Mouse (Mus musculus): ENCODE measurements around the gene Mapk1ip1. TPM values are rescaled to one million over a fixed set of nuclear protein-coding genes. Genes with fewer than 3 reads are reported as not detected.

The Mapk1ip1 gene
- total and polyA plus RNA-seq, 3 experiments, result 18.4 to 65.6 (median 22.4) TPM

GRCm38 (mm10) chr7:138868316-138868715 lies 22.2 kb upstream of the Mapk1ip1 start:
- intact Hi-C loops (cut with DNase I), result no loop called here
- WGBS, result 86% methylated on average over 4 of the region's 4 CpGs

GRCm38 (mm10) chr7:138867286-138867685 lies 21.2 kb upstream of the Mapk1ip1 start:
- no peaks in the 10 kb centered on the region; the same call in 1 of the 2 replicates for H3K36me3 ChIP-seq (ENCODE audit: control insufficient read depth, insufficient read depth, low read length)
- no peak overlapping the region for H3K4me3 ChIP-seq
- TF ChIP-seq EP300 (IDR thresholded peaks at IDR 0.05; ENCODE audit: insufficient read depth, low read depth, low read length) (no peak), POLR2A (IDR thresholded peaks at IDR 0.05; ENCODE audit: insufficient read depth, low read depth, low read length) (no peak)
- intact Hi-C loops (cut with DNase I), result no loop called here
- peaks cover 1% of the 10 kb centered on the region; the same call in 1 of the 2 replicates for H3K4me1 ChIP-seq (ENCODE audit: control insufficient read depth, insufficient read depth, low read length)
- no peak overlapping the region for H3K27ac ChIP-seq
- H3K79me2 ChIP-seq (replicated peaks; ENCODE audit: control insufficient read depth, insufficient read depth, low read length), result no peaks in the 10 kb centered on the region; the same call in 1 of the 2 replicates
- H3K9ac ChIP-seq (ENCODE audit: low read depth, low read length), result no peak overlapping the region
- no peaks in the 10 kb centered on the region for H3K27me3 ChIP-seq (ENCODE audit: control insufficient read depth, insufficient read depth, low read length)
- 64% methylated on average over 6 of the region's 6 CpGs for WGBS
- no peak for DNase-seq

More at GRCm38 (mm10) chr7:138868316-138868715, 22.2 kb upstream of the Mapk1ip1 start:
- H3K9ac ChIP-seq (ENCODE audit: low read depth, low read length), result no peak overlapping the region
- H3K27ac ChIP-seq, result no peak overlapping the region
- 0 out of 2 replicates have a peak, but pooled peaks cover 2% of the 10 kb centered on the region for H3K79me2 ChIP-seq (replicated peaks; ENCODE audit: control insufficient read depth, insufficient read depth, low read length)
- TF ChIP-seq EP300 (IDR thresholded peaks at IDR 0.05; ENCODE audit: insufficient read depth, low read depth, low read length) (no peak), POLR2A (IDR thresholded peaks at IDR 0.05; ENCODE audit: insufficient read depth, low read depth, low read length) (no peak), CTCF (IDR thresholded peaks at IDR 0.05) (no peak)
- DNase-seq, result no peak
- peaks cover 1% of the 10 kb centered on the region; the same call in 1 of the 2 replicates for H3K4me1 ChIP-seq (ENCODE audit: control insufficient read depth, insufficient read depth, low read length)
- H3K36me3 ChIP-seq (ENCODE audit: control insufficient read depth, insufficient read depth, low read length), result peaks cover 2% of the 10 kb centered on the region
- H3K27me3 ChIP-seq (ENCODE audit: control insufficient read depth, insufficient read depth, low read length), result no peaks in the 10 kb centered on the region
- H3K4me3 ChIP-seq, result no peak overlapping the region

GRCm38 (mm10) chr7:138864776-138865175 lies 18.7 kb upstream of the Mapk1ip1 start:
- H3K36me3 ChIP-seq (ENCODE audit: control insufficient read depth, insufficient read depth, low read length), result peaks cover 3% of the 10 kb centered on the region
- intact Hi-C loops (cut with DNase I), result loop anchor here (2.0 kb wide), 1 partner anchor 42 kb away; no protein-coding TSS in a partner anchor
- H3K27ac ChIP-seq, result no peak overlapping the region
- H3K79me2 ChIP-seq (replicated peaks; ENCODE audit: control insufficient read depth, insufficient read depth, low read length), result peaks cover 1% of the 10 kb centered on the region; the same call in 1 of the 2 replicates
- no peak for DNase-seq
- H3K4me3 ChIP-seq, result no peak overlapping the region
- WGBS, result 94% methylated on average over 1 of the region's 1 CpGs
- peaks cover 1% of the 10 kb centered on the region; the same call in 1 of the 2 replicates for H3K4me1 ChIP-seq (ENCODE audit: control insufficient read depth, insufficient read depth, low read length)
- H3K9ac ChIP-seq (ENCODE audit: low read depth, low read length), result no peak overlapping the region
- TF ChIP-seq POLR2A (IDR thresholded peaks at IDR 0.05; ENCODE audit: insufficient read depth, low read depth, low read length) (no peak), CTCF (IDR thresholded peaks at IDR 0.05) (no peak), EP300 (IDR thresholded peaks at IDR 0.05; ENCODE audit: insufficient read depth, low read depth, low read length) (no peak)
- H3K27me3 ChIP-seq (ENCODE audit: control insufficient read depth, insufficient read depth, low read length), result no peaks in the 10 kb centered on the region

- intact Hi-C loops (cut with DNase I), result loop anchor here (2.0 kb wide), 1 partner anchor 43 kb away; no protein-coding TSS in a partner anchor
- Histone ChIP-seq H3K36me3 (ENCODE audit: control insufficient read depth, insufficient read depth, low read length) (peaks cover 3% of the 10 kb centered on the region), H3K4me1 (ENCODE audit: control insufficient read depth, insufficient read depth, low read length) (peaks cover 1% of the 10 kb centered on the region; the same call in 1 of the 2 replicates), H3K27ac (no peak overlapping the region), H3K4me3 (no peak overlapping the region), H3K79me2 (replicated peaks; ENCODE audit: control insufficient read depth, insufficient read depth, low read length) (peaks cover 1% of the 10 kb centered on the region; the same call in 1 of the 2 replicates), H3K27me3 (ENCODE audit: control insufficient read depth, insufficient read depth, low read length) (no peaks in the 10 kb centered on the region), H3K9ac (ENCODE audit: low read depth, low read length) (no peak overlapping the region)
- TF ChIP-seq EP300 (IDR thresholded peaks at IDR 0.05; ENCODE audit: insufficient read depth, low read depth, low read length) (no peak), CTCF (IDR thresholded peaks at IDR 0.05) (no peak), POLR2A (IDR thresholded peaks at IDR 0.05; ENCODE audit: insufficient read depth, low read depth, low read length) (no peak)
- DNase-seq, result no peak
- WGBS, result 90% methylated on average over 3 of the region's 3 CpGs
Observed at GRCm38 (mm10) chr7:138863950-138864572, 18.0 kb upstream of the Mapk1ip1 start.

GRCm38 (mm10) chr7:138856670-138857069 lies 10.6 kb upstream of the Mapk1ip1 start:
- Histone ChIP-seq H3K36me3 (ENCODE audit: control insufficient read depth, insufficient read depth, low read length) (peaks cover 5% of the 10 kb centered on the region), H3K4me3 (no peak overlapping the region), H3K27ac (no peak overlapping the region), H3K9ac (ENCODE audit: low read depth, low read length) (no peak overlapping the region), H3K27me3 (ENCODE audit: control insufficient read depth, insufficient read depth, low read length) (no peaks in the 10 kb centered on the region), H3K4me1 (ENCODE audit: control insufficient read depth, insufficient read depth, low read length) (peaks cover 13% of the 10 kb centered on the region), H3K79me2 (replicated peaks; ENCODE audit: control insufficient read depth, insufficient read depth, low read length) (peaks cover 5% of the 10 kb centered on the region)
- DNase-seq, result no peak
- intact Hi-C loops (cut with DNase I), result no loop called here
- WGBS, result 61% methylated on average over 2 of the region's 2 CpGs
- TF ChIP-seq POLR2A (IDR thresholded peaks at IDR 0.05; ENCODE audit: insufficient read depth, low read depth, low read length) (no peak), CTCF (IDR thresholded peaks at IDR 0.05) (no peak), EP300 (IDR thresholded peaks at IDR 0.05; ENCODE audit: insufficient read depth, low read depth, low read length) (no peak)

- TF ChIP-seq CTCF (IDR thresholded peaks at IDR 0.05), result no peak
- no peak for TF ChIP-seq POLR2A (IDR thresholded peaks at IDR 0.05; ENCODE audit: insufficient read depth, low read depth, low read length)
- no peak for TF ChIP-seq EP300 (IDR thresholded peaks at IDR 0.05; ENCODE audit: insufficient read depth, low read depth, low read length)
- 87% methylated on average over 2 of the region's 2 CpGs for WGBS
- Histone ChIP-seq H3K9ac (ENCODE audit: low read depth, low read length) (no peak overlapping the region), H3K4me1 (ENCODE audit: control insufficient read depth, insufficient read depth, low read length) (peaks cover 13% of the 10 kb centered on the region), H3K27me3 (ENCODE audit: control insufficient read depth, insufficient read depth, low read length) (no peaks in the 10 kb centered on the region), H3K79me2 (replicated peaks; ENCODE audit: control insufficient read depth, insufficient read depth, low read length) (peaks cover 6% of the 10 kb centered on the region), H3K4me3 (no peak overlapping the region), H3K27ac (no peak overlapping the region), H3K36me3 (ENCODE audit: control insufficient read depth, insufficient read depth, low read length) (peaks cover 11% of the 10 kb centered on the region)
- intact Hi-C loops (cut with DNase I), result no loop called here
- no peak for DNase-seq
Observed at GRCm38 (mm10) chr7:138854201-138854600, 8.1 kb upstream of the Mapk1ip1 start.

Measured in heart, adult 2 months (tissue).